Mouse (Mus musculus): Measurements from ENCODE around the gene Hnrnpk. TPM values are rescaled to one million over a fixed set of nuclear protein-coding genes. Genes with fewer than 3 reads are reported as not detected.

The Hnrnpk gene
- polyA plus RNA-seq, 1 experiment from 2014 or later, result 1,425 TPM

MicroRNAs encoded within 50 kb of the gene (microRNA counts, 519-probe panel; counts per million panel counts)
- 2,991 counts per million, percentile 53 among the panel's probes with 10 or more counts for microRNA mmu-miR-7a

Small RNAs within 50 kb of the gene (microRNA-seq; reads per million reads assigned to microRNA genes)
- gene Mir7-1, result 106 reads per million, percentile 49 among the genes with 10 or more reads in this experiment

Other genes with a start within 250 kb of the Hnrnpk start
- gene Idnk, start 245.7 kb downstream of the Hnrnpk start, polyA plus RNA-seq (2014; fragmentation: Nextera tagmentation; extraction: Ambion mirVana), result 38.9 and 40.5 TPM in 2 replicates
- gene Ubqln1, start 187.7 kb downstream of the Hnrnpk start, polyA plus RNA-seq (2014; fragmentation: Nextera tagmentation; extraction: Ambion mirVana), result 76.2 and 78.4 TPM in 2 replicates
- 24.1 and 26.0 TPM in 2 replicates for gene Gkap1, start 127.6 kb downstream of the Hnrnpk start, polyA plus RNA-seq (2014; fragmentation: Nextera tagmentation; extraction: Ambion mirVana)
- 0.59 and 1.1 TPM in 2 replicates for gene Kif27, start 44.2 kb downstream of the Hnrnpk start, polyA plus RNA-seq (2014; fragmentation: Nextera tagmentation; extraction: Ambion mirVana)
- gene 2210016F16Rik, start 18.1 kb downstream of the Hnrnpk start, polyA plus RNA-seq (2014; fragmentation: Nextera tagmentation; extraction: Ambion mirVana), result 30.6 and 33.0 TPM in 2 replicates
- 24.8 and 27.6 TPM in 2 replicates for gene Rmi1, start 1.1 kb downstream of the Hnrnpk start, polyA plus RNA-seq (2014; fragmentation: Nextera tagmentation; extraction: Ambion mirVana)
- gene Slc28a3, start 207.5 kb upstream of the Hnrnpk start, polyA plus RNA-seq (2014; fragmentation: Nextera tagmentation; extraction: Ambion mirVana), result 0.29 and 0.45 TPM in 2 replicates

All from stomach, embryonic 14.5 days (tissue).